ENCODE assay signal across 17 mouse cellular contexts in the genomic region with DNA sequence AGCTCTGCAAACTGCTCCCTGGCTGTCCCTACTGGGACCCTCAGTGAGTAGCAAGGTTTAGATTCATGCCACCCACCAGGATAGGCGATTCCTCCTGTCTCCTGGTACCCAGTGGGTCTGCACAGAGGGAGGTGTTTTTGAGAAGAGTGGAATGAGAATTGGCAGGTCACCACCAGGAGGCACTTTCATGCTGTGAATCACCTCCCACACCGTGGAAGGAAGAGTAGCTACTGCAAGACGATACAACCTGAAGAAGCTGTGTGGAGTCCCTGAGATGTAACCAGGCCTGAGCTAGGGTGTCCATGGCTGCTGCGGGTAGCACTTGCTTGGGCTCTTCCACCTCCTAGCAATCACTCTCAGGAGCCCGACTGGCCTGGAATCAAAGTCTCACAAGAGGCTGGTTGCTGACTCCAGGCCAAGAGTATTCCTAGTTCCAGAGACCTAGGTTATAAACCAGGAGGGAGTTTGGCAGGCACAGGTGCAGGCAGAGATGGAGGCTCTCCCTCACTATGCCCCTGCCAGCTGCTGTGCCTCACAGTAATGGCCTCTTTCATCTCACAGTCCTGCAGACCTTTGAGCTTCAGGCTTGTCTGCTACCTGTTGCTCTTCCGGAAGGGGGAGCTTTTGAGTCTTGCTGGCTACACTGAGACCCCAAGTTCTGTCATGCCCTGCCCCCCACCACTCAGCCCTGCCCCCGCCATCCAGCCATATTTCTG. TPM values are rescaled to one million over a fixed set of nuclear protein-coding genes. Genes with fewer than 3 reads are reported as not detected.
DNase-seq lines count a peak whose midpoint lies in the region; ATAC-seq and TF ChIP-seq lines count a peak whose summit lies in the region.
"Had no signal": no experiment of that assay in that cellular context is flagged by ENCODE, and none has a peak within 500 bp of the region (broad histone marks: within the 10 kb centered on the region; RNA-seq: fewer than 3 reads in every experiment).

No protein-coding gene starts in this region.

- no peak for TF ChIP-seq POLR2A in lung, adult 2 months (IDR thresholded peaks at IDR 0.05; ENCODE audit: borderline replicate concordance, extremely low read depth, low read depth, low read length)

- intact Hi-C loops in gastrocnemius, adult 2 months (cut with DNase I) = no loop called here

- no peak overlapping the region for H3K9ac ChIP-seq in limb, embryonic 15.5 days
- H3K9ac ChIP-seq in midbrain, embryonic 16.5 days (ENCODE audit: low read depth, low read length) = no peak overlapping the region
- H3K9ac ChIP-seq: embryonic facial prominence, embryonic 13.5 days; forebrain, embryonic 15.5 days had no signal

- no peaks in the 10 kb centered on the region for H3K36me3 ChIP-seq in limb, embryonic 15.5 days
- H3K36me3 ChIP-seq in midbrain, embryonic 16.5 days (ENCODE audit: control insufficient read depth, insufficient read depth, low read length) = no peaks in the 10 kb centered on the region
- H3K36me3 ChIP-seq: embryonic facial prominence, embryonic 13.5 days; forebrain, embryonic 15.5 days had no signal

- H3K4me3 ChIP-seq in gastrocnemius, adult 2 months = no peak overlapping the region
- H3K4me3 ChIP-seq in lung, adult 2 months (replicated peaks; ENCODE audit: extremely low read depth, low read depth, low read length) = no peak overlapping the region
- no peak overlapping the region for H3K4me3 ChIP-seq in limb, embryonic 15.5 days
- H3K4me3 ChIP-seq in midbrain, embryonic 16.5 days (ENCODE audit: low read depth, low read length) = no peak overlapping the region
- H3K4me3 ChIP-seq: embryonic facial prominence, embryonic 13.5 days; forebrain, embryonic 15.5 days had no signal

- no peaks in the 10 kb centered on the region for H3K9me3 ChIP-seq in limb, embryonic 15.5 days
- no peaks in the 10 kb centered on the region for H3K9me3 ChIP-seq in midbrain, embryonic 16.5 days (replicated peaks; ENCODE audit: control insufficient read depth, low read length, poor library complexity, severe bottlenecking)
- H3K9me3 ChIP-seq: embryonic facial prominence, embryonic 13.5 days; forebrain, embryonic 15.5 days had no signal

- H3K27me3 ChIP-seq in limb, embryonic 15.5 days = no peaks in the 10 kb centered on the region
- no peaks in the 10 kb centered on the region for H3K27me3 ChIP-seq in midbrain, embryonic 16.5 days (ENCODE audit: control insufficient read depth, insufficient read depth, low read depth, low read length)
- H3K27me3 ChIP-seq: embryonic facial prominence, embryonic 13.5 days; forebrain, embryonic 15.5 days had no signal

- peak; percentile 13; the same call in 1 of the 2 replicates for TF ChIP-seq CTCF in gastrocnemius, adult 2 months (IDR thresholded peaks at IDR 0.05)
- 0 out of 2 replicates have a peak, but pooled peaks have one; percentile 3 for TF ChIP-seq CTCF in lung, adult 2 months (IDR thresholded peaks at IDR 0.05; ENCODE audit: insufficient read depth, low read length)

- WGBS in lung, adult 2 months = 34% methylated on average over 7 of the region's 7 CpGs
- WGBS in limb, embryonic 15.5 days = 31% methylated on average over 7 of the region's 7 CpGs
- WGBS in midbrain, embryonic 16.5 days = 38% methylated on average over 7 of the region's 7 CpGs

- DNase-seq in gastrocnemius, adult 2 months = no peak
- no peak for DNase-seq in gastrocnemius, postnatal 25 days
- no peak for DNase-seq in lung, adult 2 months
- no peak for DNase-seq in lung, postnatal 14 days
- peak; percentile 21 for DNase-seq in NIH3T3 (ENCODE audit: low read depth)
- no peak for DNase-seq in cerebellum, postnatal 4 days (ENCODE audit: low spot score in 2 of 2)
- DNase-seq: adrenal gland, postnatal 14 days; gastrocnemius, postnatal 36 days; liver had no signal

- no peak overlapping the region for H3K4me2 ChIP-seq in limb, embryonic 15.5 days
- no peak overlapping the region for H3K4me2 ChIP-seq in midbrain, embryonic 16.5 days (ENCODE audit: low read length)
- H3K4me2 ChIP-seq: embryonic facial prominence, embryonic 13.5 days; forebrain, embryonic 15.5 days had no signal

- no peak overlapping the region for H3K27ac ChIP-seq in gastrocnemius, adult 2 months
- H3K27ac ChIP-seq in limb, embryonic 15.5 days = no peak overlapping the region
- H3K27ac ChIP-seq in midbrain, embryonic 16.5 days (ENCODE audit: low read length) = no peak overlapping the region
- H3K27ac ChIP-seq: embryonic facial prominence, embryonic 13.5 days; forebrain, embryonic 15.5 days had no signal

- H3K4me1 ChIP-seq in lung, adult 2 months (ENCODE audit: control insufficient read depth, insufficient read depth, low read length) = no peaks in the 10 kb centered on the region
- H3K4me1 ChIP-seq in limb, embryonic 15.5 days = peaks cover 20% of the 10 kb centered on the region
- H3K4me1 ChIP-seq in midbrain, embryonic 16.5 days (ENCODE audit: control insufficient read depth, insufficient read depth, low read length) = no peaks in the 10 kb centered on the region
- H3K4me1 ChIP-seq: forebrain, embryonic 15.5 days had no signal

- ATAC-seq in limb, embryonic 15.5 days (ENCODE audit: insufficient number of reproducible peaks, low FRiP score, low TSS enrichment, low read depth) = peak; percentile 40; the same call in 1 of the 2 replicates
- no peak for ATAC-seq in midbrain, embryonic 16.5 days
- ATAC-seq: forebrain, embryonic 15.5 days; inflammation-experienced regulatory T-cells, adult 6 months had no signal

RNA-seq across cellular contexts. Expression of a gene that starts 5.4 kb away (rescaled TPM):
- not detected for total RNA-seq in gastrocnemius, adult 2 months (2021)
- not detected for total RNA-seq in gastrocnemius, postnatal 25 days (2021)
- 0.13 TPM in 1 of 2 replicates, not detected in the other for polyA plus RNA-seq in lung, adult 2 months (2012; rRNA removed)
- 54.7 and 75.1 TPM in 2 replicates for polyA plus RNA-seq in limb, embryonic 15.5 days (2015; fragmentation: Nextera tagmentation; extraction: Ambion mirVana)
- not detected in 2 replicates for polyA plus RNA-seq in midbrain, embryonic 16.5 days (2015; fragmentation: Nextera tagmentation; extraction: Ambion mirVana)
- total RNA-seq: adrenal gland, postnatal 14 days; gastrocnemius, postnatal 36 days; heart, postnatal 10 days; layer of hippocampus, adult 8-10 months; megakaryocyte progenitor cell, adult 5-6 weeks had no signal
- polyA plus RNA-seq: embryonic facial prominence, embryonic 13.5 days; forebrain, embryonic 15.5 days; inflammation-experienced regulatory T-cells, adult 6 months had no signal

RNA-seq across cellular contexts. Expression of a gene that starts 12.4 kb away (rescaled TPM):
- total RNA-seq in gastrocnemius, adult 2 months (2021) = not detected
- not detected for total RNA-seq in gastrocnemius, postnatal 25 days (2021)
- not detected in 2 replicates for polyA plus RNA-seq in lung, adult 2 months (2012; rRNA removed)
- not detected in 2 replicates for polyA plus RNA-seq in limb, embryonic 15.5 days (2015; fragmentation: Nextera tagmentation; extraction: Ambion mirVana)
- not detected in 2 replicates for polyA plus RNA-seq in midbrain, embryonic 16.5 days (2015; fragmentation: Nextera tagmentation; extraction: Ambion mirVana)
- total RNA-seq: adrenal gland, postnatal 14 days; gastrocnemius, postnatal 36 days; heart, postnatal 10 days; layer of hippocampus, adult 8-10 months; megakaryocyte progenitor cell, adult 5-6 weeks had no signal
- polyA plus RNA-seq: embryonic facial prominence, embryonic 13.5 days; forebrain, embryonic 15.5 days; inflammation-experienced regulatory T-cells, adult 6 months had no signal

RNA-seq across cellular contexts. Expression of a gene that starts 21.0 kb away (rescaled TPM):
- total RNA-seq in gastrocnemius, adult 2 months (2021) = not detected
- not detected for total RNA-seq in gastrocnemius, postnatal 25 days (2021)
- not detected in 2 replicates for polyA plus RNA-seq in lung, adult 2 months (2012; rRNA removed)
- 4.4 and 6.7 TPM in 2 replicates for polyA plus RNA-seq in limb, embryonic 15.5 days (2015; fragmentation: Nextera tagmentation; extraction: Ambion mirVana)
- not detected in 2 replicates for polyA plus RNA-seq in midbrain, embryonic 16.5 days (2015; fragmentation: Nextera tagmentation; extraction: Ambion mirVana)
- total RNA-seq: adrenal gland, postnatal 14 days; gastrocnemius, postnatal 36 days; heart, postnatal 10 days; layer of hippocampus, adult 8-10 months had no signal
- polyA plus RNA-seq: embryonic facial prominence, embryonic 13.5 days; forebrain, embryonic 15.5 days; inflammation-experienced regulatory T-cells, adult 6 months had no signal

RNA-seq across cellular contexts. Expression of a gene that starts 24.7 kb away (rescaled TPM):
- not detected for total RNA-seq in gastrocnemius, adult 2 months (2021)
- not detected for total RNA-seq in gastrocnemius, postnatal 25 days (2021)
- polyA plus RNA-seq in lung, adult 2 months (2012; rRNA removed) = 0.22 TPM in 1 of 2 replicates, not detected in the other
- 1.2 TPM in 2 replicates for polyA plus RNA-seq in limb, embryonic 15.5 days (2015; fragmentation: Nextera tagmentation; extraction: Ambion mirVana)
- polyA plus RNA-seq in midbrain, embryonic 16.5 days (2015; fragmentation: Nextera tagmentation; extraction: Ambion mirVana) = 0.19 TPM in 2 replicates
- total RNA-seq: adrenal gland, postnatal 14 days; gastrocnemius, postnatal 36 days; heart, postnatal 10 days; megakaryocyte progenitor cell, adult 5-6 weeks had no signal
- polyA plus RNA-seq: inflammation-experienced regulatory T-cells, adult 6 months had no signal

RNA-seq across cellular contexts. Expression of a gene that starts 35.7 kb away (rescaled TPM):
- total RNA-seq in gastrocnemius, adult 2 months (2021) = not detected
- total RNA-seq in gastrocnemius, postnatal 25 days (2021) = not detected
- polyA plus RNA-seq in lung, adult 2 months (2012; rRNA removed) = 0.14 TPM in 1 of 2 replicates, not detected in the other
- 2.0 and 2.8 TPM in 2 replicates for polyA plus RNA-seq in limb, embryonic 15.5 days (2015; fragmentation: Nextera tagmentation; extraction: Ambion mirVana)
- 0.07 and 0.08 TPM in 2 replicates for polyA plus RNA-seq in midbrain, embryonic 16.5 days (2015; fragmentation: Nextera tagmentation; extraction: Ambion mirVana)
- total RNA-seq: adrenal gland, postnatal 14 days; gastrocnemius, postnatal 36 days; heart, postnatal 10 days; layer of hippocampus, adult 8-10 months; megakaryocyte progenitor cell, adult 5-6 weeks had no signal
- polyA plus RNA-seq: forebrain, embryonic 15.5 days had no signal

Comparison
In these comparisons a context has a peak if more than half of its experiments do, and no peak if none do; other contexts are left out.
1. RNA of a gene that starts 5.4 kb away (polyA plus RNA-seq): 54.7 to 75.1 TPM in limb, embryonic 15.5 days; 0.13 TPM in lung, adult 2 months and not detected in midbrain, embryonic 16.5 days; every median in the first group is over 10 times any median in the second.